Mouse (Mus musculus): ENCODE data around the gene Smco4.

GRCm38 (mm10) chr9:15538979-15539533 lies 45.8 kb downstream of the Smco4 start:
- TF ChIP-seq CTCF (conservative IDR thresholded peaks at IDR 0.05; ENCODE audit: insufficient read depth, insufficient read length, low read depth, low read length), result no peak
- no peak for TF ChIP-seq POLR2A (IDR thresholded peaks at IDR 0.05; ENCODE audit: low read depth, low read length)
